Mouse (Mus musculus): ENCODE data around the gene Rtn2. TPM values are rescaled to one million over a fixed set of nuclear protein-coding genes. Genes with fewer than 3 reads are reported as not detected.
A peak's percentile ranks its signal among the peaks of the same experiment; 100 is the strongest.

The Rtn2 gene
- 10.6 and 13.9 TPM in 2 replicates for polyA plus RNA-seq (2015; fragmentation: Nextera tagmentation; extraction: Ambion mirVana)

DNA sequence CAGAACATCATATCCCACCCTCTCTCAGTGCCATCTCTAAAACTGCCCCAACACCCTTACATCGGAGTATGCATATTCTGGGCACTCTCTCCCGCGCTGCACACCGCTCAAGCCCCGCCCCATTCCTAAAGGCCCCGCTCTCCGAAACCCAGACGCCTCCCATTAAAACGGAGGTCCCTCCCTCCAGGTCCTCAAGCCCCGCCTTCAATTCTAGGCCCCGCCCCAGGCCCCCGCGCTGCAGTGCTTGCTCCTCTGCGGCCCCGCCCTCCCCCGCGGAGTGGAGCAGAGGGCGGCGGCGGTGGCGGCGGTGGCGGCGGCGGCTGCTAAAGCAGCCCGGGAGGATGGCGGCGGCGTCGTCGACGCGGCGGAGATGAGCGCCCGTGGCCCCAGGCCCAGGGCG, at the start of gene Rtn2:
Gene Rtn2, plus strand, starts transcription at position 240 of the 400 bp plus-strand sequence.
- under 1% methylated on average over 37 of the region's 37 CpGs for WGBS
- Histone ChIP-seq H3K9ac (peak within 1 kb of the TSS; percentile 23; the same call in 1 of the 2 replicates), H3K4me3 (replicated peaks) (peak within 1 kb of the TSS; percentile 52), H3K27ac (0 out of 2 replicates have a peak within 1 kb of the TSS, but pooled peaks have one; percentile 12), H3K27me3 (replicated peaks) (peaks cover 47% of the 10 kb centered on the region), H3K36me3 (no peaks in the 10 kb centered on the region), H3K4me2 (peak within 1 kb of the TSS; percentile 98), H3K4me1 (peaks cover 22% of the 10 kb centered on the region), H3K9me3 (no peaks in the 10 kb centered on the region)
- ATAC-seq (ENCODE audit: insufficient read depth, low FRiP score, low read depth), result peak; percentile 79

DNA sequence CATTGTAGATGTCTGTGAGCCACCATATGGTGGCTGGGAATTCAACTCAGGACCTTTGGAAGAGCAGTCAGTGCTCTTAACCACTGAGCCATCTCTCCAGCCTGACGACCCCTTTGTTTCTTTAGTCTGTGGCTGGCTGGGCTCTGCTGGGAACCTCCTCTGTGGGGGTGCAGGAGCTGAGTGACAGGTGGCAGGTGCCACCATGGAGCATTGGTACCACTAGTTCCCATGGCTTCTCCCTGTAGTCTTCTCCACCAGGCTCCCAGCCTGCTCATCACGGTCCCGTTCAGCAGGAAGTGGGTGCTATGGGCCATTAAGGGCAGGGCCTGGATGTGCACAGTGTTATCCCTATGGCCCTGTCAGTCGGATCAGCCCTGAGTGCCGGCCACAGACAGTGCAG, 47.8 kb upstream of the Rtn2 start:
- H3K4me2 ChIP-seq, result no peak overlapping the region
- peaks cover 12% of the 10 kb centered on the region; the same call in 1 of the 2 replicates for H3K4me1 ChIP-seq
- no peaks in the 10 kb centered on the region for H3K9me3 ChIP-seq
- no peak overlapping the region for H3K4me3 ChIP-seq (replicated peaks)
- no peak overlapping the region for H3K9ac ChIP-seq
- 74% methylated on average over 5 of the region's 5 CpGs for WGBS
- no peak for ATAC-seq (ENCODE audit: insufficient read depth, low FRiP score, low read depth)
- H3K27me3 ChIP-seq (replicated peaks), result no peaks in the 10 kb centered on the region
- H3K36me3 ChIP-seq, result no peaks in the 10 kb centered on the region
- no peak overlapping the region for H3K27ac ChIP-seq

GRCm38 (mm10) chr7:19235092-19235671, 47.2 kb upstream of the Rtn2 start:
- Histone ChIP-seq H3K4me2 (no peak overlapping the region), H3K27ac (no peak overlapping the region), H3K4me1 (peaks cover 12% of the 10 kb centered on the region; the same call in 1 of the 2 replicates), H3K4me3 (replicated peaks) (no peak overlapping the region), H3K36me3 (no peaks in the 10 kb centered on the region), H3K27me3 (replicated peaks) (no peaks in the 10 kb centered on the region), H3K9ac (no peak overlapping the region), H3K9me3 (no peaks in the 10 kb centered on the region)
- WGBS, result 77% methylated on average over 2 of the region's 2 CpGs
- ATAC-seq (ENCODE audit: insufficient read depth, low FRiP score, low read depth), result no peak

DNA sequence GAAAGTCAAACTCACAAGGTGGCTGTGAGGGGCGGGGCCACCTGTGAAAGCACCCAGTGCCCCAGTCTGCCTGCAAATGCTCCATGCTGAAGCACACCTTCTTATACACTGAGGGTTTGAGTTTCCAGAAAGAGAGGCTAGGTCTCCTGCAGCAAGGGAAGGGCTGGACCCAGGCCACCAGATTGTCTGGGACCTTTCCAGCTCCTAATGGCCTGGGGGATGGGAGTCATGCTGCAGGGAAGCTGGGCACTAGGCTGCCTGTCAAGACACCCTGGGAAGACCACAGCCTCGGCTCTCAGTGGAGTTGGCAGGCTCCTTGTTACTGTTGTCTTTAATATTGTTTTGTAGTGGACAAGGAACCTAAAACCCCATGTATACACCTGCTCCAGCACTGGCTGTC, 46.0 kb upstream of the Rtn2 start:
- Histone ChIP-seq H3K4me3 (replicated peaks) (no peak overlapping the region), H3K9me3 (no peaks in the 10 kb centered on the region), H3K4me2 (no peak overlapping the region), H3K9ac (no peak overlapping the region), H3K36me3 (no peaks in the 10 kb centered on the region), H3K4me1 (peaks cover 12% of the 10 kb centered on the region; the same call in 1 of the 2 replicates), H3K27ac (peak overlapping the region; percentile 26; the same call in 1 of the 2 replicates), H3K27me3 (replicated peaks) (no peaks in the 10 kb centered on the region)
- WGBS, result 61% methylated on average over 2 of the region's 2 CpGs
- no peak for ATAC-seq (ENCODE audit: insufficient read depth, low FRiP score, low read depth)

DNA sequence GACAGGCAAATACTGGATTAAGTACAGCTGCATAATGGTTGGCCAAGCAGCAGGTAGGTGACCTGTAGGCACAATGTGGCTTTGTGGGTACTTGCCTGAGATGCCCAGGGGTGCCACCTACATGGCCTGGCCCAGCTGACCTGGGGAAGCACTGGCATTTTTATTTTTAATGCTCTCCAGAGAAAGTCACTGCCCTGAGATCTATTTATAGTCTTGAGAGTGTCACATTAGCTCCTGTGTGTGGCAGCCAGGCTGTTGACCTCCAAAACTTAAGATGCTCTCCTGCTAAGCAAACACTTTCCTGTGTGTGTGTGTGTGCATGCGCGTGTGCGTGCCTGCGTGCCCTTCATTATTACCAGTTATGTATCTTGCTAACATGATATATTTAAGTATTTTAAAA, 44.1 kb upstream of the Rtn2 start:
- Histone ChIP-seq H3K4me2 (no peak overlapping the region), H3K4me1 (peaks cover 12% of the 10 kb centered on the region; the same call in 1 of the 2 replicates), H3K27me3 (replicated peaks) (no peaks in the 10 kb centered on the region), H3K27ac (no peak overlapping the region), H3K9me3 (no peaks in the 10 kb centered on the region), H3K9ac (no peak overlapping the region), H3K36me3 (no peaks in the 10 kb centered on the region), H3K4me3 (replicated peaks) (no peak overlapping the region)
- 90% methylated on average over 4 of the region's 4 CpGs for WGBS
- no peak for ATAC-seq (ENCODE audit: insufficient read depth, low FRiP score, low read depth)

- Histone ChIP-seq H3K9me3 (no peaks in the 10 kb centered on the region), H3K4me2 (no peak overlapping the region), H3K4me1 (peaks cover 12% of the 10 kb centered on the region; the same call in 1 of the 2 replicates), H3K36me3 (no peaks in the 10 kb centered on the region), H3K9ac (no peak overlapping the region), H3K27me3 (replicated peaks) (no peaks in the 10 kb centered on the region), H3K4me3 (replicated peaks) (no peak overlapping the region), H3K27ac (peak overlapping the region; percentile 48; the same call in 1 of the 2 replicates)
- ATAC-seq (ENCODE audit: insufficient read depth, low FRiP score, low read depth), result peak; percentile 88
- WGBS, result 4% methylated on average over 1 of the region's 1 CpGs
Observed at GRCm38 (mm10) chr7:19239423-19239822, 43.0 kb upstream of the Rtn2 start.

GRCm38 (mm10) chr7:19239986-19240385, 42.4 kb upstream of the Rtn2 start:
- H3K4me3 ChIP-seq (replicated peaks), result no peak overlapping the region
- H3K4me1 ChIP-seq, result peaks cover 12% of the 10 kb centered on the region; the same call in 1 of the 2 replicates
- no peak overlapping the region for H3K4me2 ChIP-seq
- 38% methylated on average over 2 of the region's 4 CpGs for WGBS
- H3K27me3 ChIP-seq (replicated peaks), result no peaks in the 10 kb centered on the region
- ATAC-seq (ENCODE audit: insufficient read depth, low FRiP score, low read depth), result peak; percentile 76
- peaks cover 2% of the 10 kb centered on the region; the same call in 1 of the 2 replicates for H3K36me3 ChIP-seq
- H3K9ac ChIP-seq, result no peak overlapping the region
- H3K9me3 ChIP-seq, result no peaks in the 10 kb centered on the region
- H3K27ac ChIP-seq, result peak overlapping the region; percentile 48; the same call in 1 of the 2 replicates

DNA sequence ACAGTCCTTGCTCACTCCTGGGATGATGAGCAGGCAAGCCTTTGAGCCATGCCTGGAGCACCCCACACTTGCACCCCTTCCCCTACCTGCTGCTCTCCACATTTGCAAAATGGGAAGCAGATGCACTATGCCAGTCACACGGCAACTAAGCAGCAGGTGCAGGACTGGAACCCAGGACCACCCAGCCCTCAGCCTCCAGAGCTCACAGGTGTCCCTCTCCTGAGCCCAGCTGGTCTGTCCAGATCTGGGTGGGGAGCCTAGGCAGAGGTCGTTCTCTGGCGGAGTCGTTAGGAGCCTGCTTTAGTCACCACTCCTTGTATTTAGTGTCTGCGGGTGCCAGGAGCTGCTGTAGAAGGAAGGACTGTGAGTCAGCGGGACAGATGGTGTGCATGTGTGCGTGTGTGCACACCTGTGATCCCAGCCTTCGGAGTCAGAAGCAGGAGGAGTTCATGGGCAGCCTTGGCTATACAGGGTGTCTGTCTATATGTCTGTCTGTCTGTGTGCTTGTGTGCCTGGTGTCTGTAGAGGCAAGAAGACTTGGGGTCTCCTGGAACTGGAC, 41.4 kb upstream of the Rtn2 start:
- 83% methylated on average over 8 of the region's 8 CpGs for WGBS
- no peak for ATAC-seq (ENCODE audit: insufficient read depth, low FRiP score, low read depth)
- H3K27ac ChIP-seq, result peak overlapping the region; percentile 48; the same call in 1 of the 2 replicates
- no peak overlapping the region for H3K4me3 ChIP-seq (replicated peaks)
- H3K4me2 ChIP-seq, result no peak overlapping the region
- H3K27me3 ChIP-seq (replicated peaks), result no peaks in the 10 kb centered on the region
- H3K4me1 ChIP-seq, result peaks cover 12% of the 10 kb centered on the region; the same call in 1 of the 2 replicates
- H3K9me3 ChIP-seq, result no peaks in the 10 kb centered on the region
- peaks cover 12% of the 10 kb centered on the region; the same call in 1 of the 2 replicates for H3K36me3 ChIP-seq
- H3K9ac ChIP-seq, result no peak overlapping the region

- no peak overlapping the region for H3K9ac ChIP-seq
- ATAC-seq (ENCODE audit: insufficient read depth, low FRiP score, low read depth), result no peak
- 90% methylated on average over 1 of the region's 1 CpGs for WGBS
- H3K27ac ChIP-seq, result no peak overlapping the region
- H3K36me3 ChIP-seq, result peaks cover 18% of the 10 kb centered on the region; the same call in 1 of the 2 replicates
- H3K9me3 ChIP-seq, result no peaks in the 10 kb centered on the region
- no peaks in the 10 kb centered on the region for H3K27me3 ChIP-seq (replicated peaks)
- no peak overlapping the region for H3K4me3 ChIP-seq (replicated peaks)
- peaks cover 8% of the 10 kb centered on the region; the same call in 1 of the 2 replicates for H3K4me1 ChIP-seq
- no peak overlapping the region for H3K4me2 ChIP-seq
Observed at GRCm38 (mm10) chr7:19242005-19242404, 40.4 kb upstream of the Rtn2 start.

- Histone ChIP-seq H3K36me3 (peaks cover 18% of the 10 kb centered on the region; the same call in 1 of the 2 replicates), H3K4me3 (replicated peaks) (no peak overlapping the region), H3K4me1 (peaks cover 8% of the 10 kb centered on the region; the same call in 1 of the 2 replicates), H3K4me2 (no peak overlapping the region), H3K9me3 (no peaks in the 10 kb centered on the region), H3K9ac (no peak overlapping the region), H3K27me3 (replicated peaks) (no peaks in the 10 kb centered on the region), H3K27ac (no peak overlapping the region)
- no peak for ATAC-seq (ENCODE audit: insufficient read depth, low FRiP score, low read depth)
- WGBS, result 75% methylated on average over 5 of the region's 5 CpGs
Observed at GRCm38 (mm10) chr7:19243858-19244257, 38.6 kb upstream of the Rtn2 start.

- WGBS, result 91% methylated on average over 3 of the region's 3 CpGs
- Histone ChIP-seq H3K27ac (no peak overlapping the region), H3K36me3 (peaks cover 18% of the 10 kb centered on the region; the same call in 1 of the 2 replicates), H3K9ac (no peak overlapping the region), H3K4me2 (no peak overlapping the region), H3K4me3 (replicated peaks) (no peak overlapping the region), H3K27me3 (replicated peaks) (no peaks in the 10 kb centered on the region), H3K4me1 (no peaks in the 10 kb centered on the region), H3K9me3 (no peaks in the 10 kb centered on the region)
- ATAC-seq (ENCODE audit: insufficient read depth, low FRiP score, low read depth), result no peak
Observed at GRCm38 (mm10) chr7:19245083-19245482, 37.3 kb upstream of the Rtn2 start.

DNA sequence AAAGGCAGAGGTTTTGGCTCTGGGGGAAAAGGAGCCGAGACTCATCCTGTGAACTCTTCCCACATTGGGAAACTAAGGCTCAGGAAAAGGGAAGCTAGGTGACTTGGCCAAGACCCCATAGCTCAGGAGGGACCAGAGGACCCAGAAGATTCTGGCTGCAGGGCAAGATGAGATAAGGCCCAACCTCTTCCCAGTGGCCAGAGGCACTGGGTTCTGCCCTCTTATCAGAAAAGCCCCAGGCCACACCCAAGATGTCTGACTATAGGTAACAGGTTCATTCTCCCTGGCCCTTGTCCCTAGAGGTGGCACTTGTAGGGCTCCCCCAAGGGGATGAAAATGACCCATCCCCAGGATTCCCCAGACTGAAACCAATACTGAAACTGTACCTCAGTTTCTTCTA, 35.6 kb upstream of the Rtn2 start:
- peak; percentile 52; the same call in 1 of the 2 replicates for ATAC-seq (ENCODE audit: insufficient read depth, low FRiP score, low read depth)
- Histone ChIP-seq H3K4me3 (replicated peaks) (no peak overlapping the region), H3K4me1 (no peaks in the 10 kb centered on the region), H3K9ac (no peak overlapping the region), H3K27me3 (replicated peaks) (no peaks in the 10 kb centered on the region), H3K9me3 (no peaks in the 10 kb centered on the region), H3K27ac (no peak overlapping the region), H3K4me2 (no peak overlapping the region), H3K36me3 (peaks cover 18% of the 10 kb centered on the region; the same call in 1 of the 2 replicates)
- WGBS, result 88% methylated on average over 1 of the region's 1 CpGs

Data from stomach, embryonic 15.5 days (tissue).